Mouse (Mus musculus): Measurements from ENCODE around the gene Ccdc167.

The Ccdc167 gene

DNA sequence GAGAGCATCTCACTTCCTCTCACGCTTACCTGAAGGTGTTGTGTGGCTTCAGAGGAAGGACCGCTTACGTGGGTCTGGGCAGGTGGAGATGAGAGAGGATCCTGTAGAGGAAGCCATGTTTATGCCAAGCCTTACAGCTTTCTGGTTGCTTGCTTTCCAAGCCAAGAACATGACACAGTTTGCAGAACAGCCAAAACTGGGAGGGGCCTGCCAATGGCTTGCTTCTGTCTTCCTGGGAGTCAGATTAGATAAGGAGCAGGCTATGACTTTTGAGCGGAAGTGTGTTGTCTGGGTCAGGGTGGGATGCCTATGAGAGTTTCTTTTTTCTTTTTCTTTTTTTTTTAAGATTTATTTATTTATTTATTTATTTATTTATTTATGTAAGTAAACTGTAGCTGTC is 79.5 kb downstream of the Ccdc167 start:
- CTCF ChIA-PET, result no interaction called here

All from spleen, embryonic (tissue).